Mouse (Mus musculus) olfactory bulb, adult 2 months (tissue): Measurements from ENCODE around the gene Emc7.

Source experiments
- CTCF ChIP-seq: fragments of 200-500 bp; IDR thresholded peaks from 2 replicates; pipeline ENCODE4 v1.5.1; 2012; ENCODE audit warnings: low read depth, mild to moderate bottlenecking, low read length, moderate library complexity; ENCODE audit not compliant: insufficient read depth
- POLR2A ChIP-seq: fragments of 200-500 bp; IDR thresholded peaks from 2 replicates; pipeline ENCODE4 v1.6.1; 2012; ENCODE audit warnings: mild to moderate bottlenecking, low read depth, low read length, moderate library complexity; ENCODE audit not compliant: insufficient read depth

GRCm38 (mm10) chr2:112492431-112492855 lies 37.6 kb downstream of the Emc7 start:
- no peak for TF ChIP-seq CTCF
- no peak for TF ChIP-seq POLR2A
